Mouse (Mus musculus): Measurements from ENCODE around the gene Cct7. TPM values are rescaled to one million over a fixed set of nuclear protein-coding genes. Genes with fewer than 3 reads are reported as not detected.
"Not testable (repeated sequence)": the region's sequence is repeated elsewhere in the genome, so short reads cannot be mapped to it uniquely, and the experiment has no call there.

Gene Cct7
- polyA plus RNA-seq, 1 experiment, result 166 TPM

- H3K4me1 ChIP-seq (replicated peaks; ENCODE audit: control insufficient read depth, insufficient read depth, low read length), result peaks cover 7% of the 10 kb centered on the region
- H3K27me3 ChIP-seq (ENCODE audit: control insufficient read depth, insufficient read depth, low read length), result no peaks in the 10 kb centered on the region
- H3K27ac ChIP-seq (ENCODE audit: control insufficient read depth, insufficient read depth, low read length), result no peak overlapping the region
- no peak for TF ChIP-seq CTCF (IDR thresholded peaks at IDR 0.05; ENCODE audit: borderline replicate concordance, control insufficient read depth, extremely low read depth, insufficient read depth, low read length, poor library complexity)
- TF ChIP-seq POLR2A (IDR thresholded peaks at IDR 0.05; ENCODE audit: control insufficient read depth, extremely low read depth, insufficient read depth, low read length, poor library complexity), result no peak
- H3K4me3 ChIP-seq (ENCODE audit: control insufficient read depth, insufficient read depth, low read length), result no peak overlapping the region
- 84% methylated on average over 6 of the region's 6 CpGs for WGBS
- H3K36me3 ChIP-seq (ENCODE audit: control insufficient read depth, insufficient read depth, low read length), result no peaks in the 10 kb centered on the region
- no peak for DNase-seq
Observed at GRCm38 (mm10) chr6:85436631-85437030, 14.7 kb upstream of the Cct7 start.

GRCm38 (mm10) chr6:85441142-85441541 lies 10.2 kb upstream of the Cct7 start:
- 95% methylated on average over 4 of the region's 4 CpGs for WGBS
- no peaks in the 10 kb centered on the region for H3K27me3 ChIP-seq (ENCODE audit: control insufficient read depth, insufficient read depth, low read length)
- no peaks in the 10 kb centered on the region for H3K4me1 ChIP-seq (replicated peaks; ENCODE audit: control insufficient read depth, insufficient read depth, low read length)
- DNase-seq, result no peak
- no peak overlapping the region for H3K27ac ChIP-seq (ENCODE audit: control insufficient read depth, insufficient read depth, low read length)
- H3K36me3 ChIP-seq (ENCODE audit: control insufficient read depth, insufficient read depth, low read length), result no peaks in the 10 kb centered on the region
- no peak overlapping the region for H3K4me3 ChIP-seq (ENCODE audit: control insufficient read depth, insufficient read depth, low read length)
- TF ChIP-seq CTCF (IDR thresholded peaks at IDR 0.05; ENCODE audit: borderline replicate concordance, control insufficient read depth, extremely low read depth, insufficient read depth, low read length, poor library complexity) (no peak), POLR2A (IDR thresholded peaks at IDR 0.05; ENCODE audit: control insufficient read depth, extremely low read depth, insufficient read depth, low read length, poor library complexity) (no peak)

DNA sequence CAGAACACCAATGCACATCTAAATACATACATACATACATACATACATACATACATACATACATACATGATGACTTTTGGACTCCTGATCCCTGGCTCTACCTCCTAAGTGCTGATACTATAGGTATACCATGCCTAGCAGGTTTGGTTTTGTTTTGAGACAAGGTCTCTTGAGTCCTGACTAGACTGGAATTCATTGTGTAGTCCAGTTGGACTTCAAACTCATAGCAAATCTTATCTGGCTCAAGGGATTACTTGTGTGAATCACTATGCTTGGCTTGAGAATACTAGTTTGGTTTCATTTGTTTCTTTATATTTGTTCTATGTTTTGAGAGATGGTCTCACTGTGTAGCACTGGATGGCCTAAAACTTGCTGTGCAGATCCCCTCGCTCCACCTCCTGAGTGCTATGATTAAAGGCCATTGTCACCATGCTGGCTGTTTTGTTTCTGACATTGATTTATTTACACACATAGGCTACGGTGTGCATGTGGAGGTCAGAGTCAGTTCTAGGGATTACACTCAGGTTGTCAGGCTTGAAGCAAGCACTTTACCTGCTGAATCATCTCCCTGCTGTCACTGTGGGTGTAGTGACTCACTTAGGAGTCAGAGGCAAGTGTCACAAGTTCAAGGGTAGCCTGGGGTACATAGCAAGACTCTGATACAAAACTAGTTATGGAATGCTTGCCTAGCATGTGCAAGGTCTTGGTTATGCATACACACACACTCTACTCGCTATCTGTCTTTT lies 7.7 kb upstream of the Cct7 start:
- H3K27ac ChIP-seq (ENCODE audit: control insufficient read depth, insufficient read depth, low read length), result no peak overlapping the region
- DNase-seq, result no peak
- no peaks in the 10 kb centered on the region for H3K36me3 ChIP-seq (ENCODE audit: control insufficient read depth, insufficient read depth, low read length)
- H3K27me3 ChIP-seq (ENCODE audit: control insufficient read depth, insufficient read depth, low read length), result no peaks in the 10 kb centered on the region
- H3K4me3 ChIP-seq (ENCODE audit: control insufficient read depth, insufficient read depth, low read length), result no peak overlapping the region
- no peak for TF ChIP-seq CTCF (IDR thresholded peaks at IDR 0.05; ENCODE audit: borderline replicate concordance, control insufficient read depth, extremely low read depth, insufficient read depth, low read length, poor library complexity)
- TF ChIP-seq POLR2A (IDR thresholded peaks at IDR 0.05; ENCODE audit: control insufficient read depth, extremely low read depth, insufficient read depth, low read length, poor library complexity), result no peak
- WGBS, result 98% methylated on average over 3 of the region's 3 CpGs
- no peaks in the 10 kb centered on the region for H3K4me1 ChIP-seq (replicated peaks; ENCODE audit: control insufficient read depth, insufficient read depth, low read length)

GRCm38 (mm10) chr6:85444266-85444965 lies 6.9 kb upstream of the Cct7 start:
- Histone ChIP-seq H3K36me3 (ENCODE audit: control insufficient read depth, insufficient read depth, low read length) (no peaks in the 10 kb centered on the region), H3K27me3 (ENCODE audit: control insufficient read depth, insufficient read depth, low read length) (no peaks in the 10 kb centered on the region), H3K4me1 (replicated peaks; ENCODE audit: control insufficient read depth, insufficient read depth, low read length) (no peaks in the 10 kb centered on the region), H3K27ac (ENCODE audit: control insufficient read depth, insufficient read depth, low read length) (no peak overlapping the region), H3K4me3 (ENCODE audit: control insufficient read depth, insufficient read depth, low read length) (no peak overlapping the region)
- no peak for TF ChIP-seq POLR2A (IDR thresholded peaks at IDR 0.05; ENCODE audit: control insufficient read depth, extremely low read depth, insufficient read depth, low read length, poor library complexity)
- TF ChIP-seq CTCF (IDR thresholded peaks at IDR 0.05; ENCODE audit: borderline replicate concordance, control insufficient read depth, extremely low read depth, insufficient read depth, low read length, poor library complexity), result no peak
- WGBS, result 91% methylated on average over 8 of the region's 8 CpGs
- no peak for DNase-seq

GRCm38 (mm10) chr6:85445286-85445685 lies 6.0 kb upstream of the Cct7 start:
- 97% methylated on average over 5 of the region's 5 CpGs for WGBS
- Histone ChIP-seq H3K27me3 (ENCODE audit: control insufficient read depth, insufficient read depth, low read length) (no peaks in the 10 kb centered on the region), H3K36me3 (ENCODE audit: control insufficient read depth, insufficient read depth, low read length) (no peaks in the 10 kb centered on the region), H3K4me1 (replicated peaks; ENCODE audit: control insufficient read depth, insufficient read depth, low read length) (no peaks in the 10 kb centered on the region), H3K4me3 (ENCODE audit: control insufficient read depth, insufficient read depth, low read length) (no peak overlapping the region), H3K27ac (ENCODE audit: control insufficient read depth, insufficient read depth, low read length) (no peak overlapping the region)
- TF ChIP-seq CTCF (IDR thresholded peaks at IDR 0.05; ENCODE audit: borderline replicate concordance, control insufficient read depth, extremely low read depth, insufficient read depth, low read length, poor library complexity), result no peak
- no peak for TF ChIP-seq POLR2A (IDR thresholded peaks at IDR 0.05; ENCODE audit: control insufficient read depth, extremely low read depth, insufficient read depth, low read length, poor library complexity)
- no peak for DNase-seq

GRCm38 (mm10) chr6:85447351-85447750 lies 4.0 kb upstream of the Cct7 start:
- TF ChIP-seq CTCF (IDR thresholded peaks at IDR 0.05; ENCODE audit: borderline replicate concordance, control insufficient read depth, extremely low read depth, insufficient read depth, low read length, poor library complexity) (no peak), POLR2A (IDR thresholded peaks at IDR 0.05; ENCODE audit: control insufficient read depth, extremely low read depth, insufficient read depth, low read length, poor library complexity) (no peak)
- H3K36me3 ChIP-seq (ENCODE audit: control insufficient read depth, insufficient read depth, low read length), result no peaks in the 10 kb centered on the region
- H3K27me3 ChIP-seq (ENCODE audit: control insufficient read depth, insufficient read depth, low read length), result no peaks in the 10 kb centered on the region
- 93% methylated on average over 6 of the region's 6 CpGs for WGBS
- DNase-seq, result no peak
- no peak overlapping the region for H3K4me3 ChIP-seq (ENCODE audit: control insufficient read depth, insufficient read depth, low read length)
- H3K27ac ChIP-seq (ENCODE audit: control insufficient read depth, insufficient read depth, low read length), result no peak overlapping the region
- H3K4me1 ChIP-seq (replicated peaks; ENCODE audit: control insufficient read depth, insufficient read depth, low read length), result peaks cover 4% of the 10 kb centered on the region; the same call in 1 of the 2 replicates

- not testable (repeated sequence) for DNase-seq; H3K27ac ChIP-seq (ENCODE audit: control insufficient read depth, insufficient read depth, low read length); H3K36me3 ChIP-seq (ENCODE audit: control insufficient read depth, insufficient read depth, low read length); H3K4me1 ChIP-seq (replicated peaks; ENCODE audit: control insufficient read depth, insufficient read depth, low read length); H3K4me3 ChIP-seq (ENCODE audit: control insufficient read depth, insufficient read depth, low read length); H3K27me3 ChIP-seq (ENCODE audit: control insufficient read depth, insufficient read depth, low read length)
- 85% methylated on average over 1 of the region's 1 CpGs for WGBS
Observed at GRCm38 (mm10) chr6:85450140-85450539, 1.2 kb upstream of the Cct7 start.

All from thymus, adult 2 months (tissue).